Mouse (Mus musculus) megakaryocyte, embryonic 14.5 days (primary cell): ENCODE results near the gene Egfl8.

Source experiments
- FLI1 ChIP-seq: IDR thresholded peaks from 2 replicates; pipeline ENCODE4 v1.6.1; 2012; ENCODE audit warnings: low read length, inconsistent platforms, mixed read lengths
- GATA1 ChIP-seq: IDR thresholded peaks from 3 replicates; pipeline ENCODE4 v1.6.1; 2012; ENCODE audit warnings: mixed read lengths, low read length, inconsistent platforms, borderline replicate concordance

- TF ChIP-seq GATA1 (no peak), FLI1 (no peak)
Observed at GRCm38 (mm10) chr17:34627093-34627942, 11.5 kb upstream of the Egfl8 start.
